Mouse (Mus musculus) liver, postnatal 0 days (tissue): ENCODE measurements at regions not wholly inside any gene's neighbourhood (a gene's known extent, or its start where the extent isn't known, plus 50 kb on each side); places are given as distances from the start of the nearest gene placed in this dataset.

Experiments
- CTCF ChIP-seq: sonication (generic); IDR thresholded peaks from 2 replicates; pipeline ENCODE4 v1.5.1; 2016; ENCODE audit warnings: antibody characterized with exemption, low read depth
- EP300 ChIP-seq: IDR thresholded peaks from 2 replicates; pipeline ENCODE4 v1.6.1; 2016; ENCODE audit warnings: antibody characterized with exemption, low read depth, mild to moderate bottlenecking

DNA sequence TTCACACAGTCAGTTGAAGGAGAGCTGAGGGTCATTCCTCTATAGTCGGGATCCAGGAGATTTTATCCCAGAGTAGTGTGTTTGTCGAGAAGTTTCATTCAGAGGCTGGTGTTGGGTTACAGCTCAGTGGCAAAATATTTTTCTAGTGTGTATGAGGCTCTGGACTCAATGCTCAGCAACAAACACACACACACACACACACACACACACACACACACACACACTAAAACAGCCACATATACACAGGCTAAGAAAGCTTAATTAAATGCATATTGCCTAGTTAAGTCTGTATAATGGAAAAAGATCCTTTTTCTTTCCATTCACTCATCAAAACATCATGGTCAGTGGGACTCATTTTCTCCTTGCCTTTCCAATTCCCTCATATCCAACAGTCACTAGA, 110.4 kb upstream of the Arhgef26 start:
- no peak for TF ChIP-seq CTCF
- no peak for TF ChIP-seq EP300
